Mouse (Mus musculus): Measurements from ENCODE around the gene Farsa. TPM values are rescaled to one million over a fixed set of nuclear protein-coding genes. Genes with fewer than 3 reads are reported as not detected.

Gene Farsa
- total RNA-seq (2023), result 10 to 100 TPM; 77.3 to 81.2 TPM

GRCm38 (mm10) chr8:84856864-84857441 is at the start of gene Farsa:
Farsa (plus strand) TSS chr8:84856989.

GRCm38 (mm10) chr8:84822723-84823122 is 34.1 kb upstream of the Farsa start, which contains the start of gene Dand5:
Dand5 (minus strand) TSS chr8:84822823.

GRCm38 (mm10) chr8:84831490-84831889 is 25.3 kb upstream of the Farsa start, which contains the start of gene Gadd45gip1:
Gadd45gip1 (plus strand) TSS chr8:84831522.

DNA sequence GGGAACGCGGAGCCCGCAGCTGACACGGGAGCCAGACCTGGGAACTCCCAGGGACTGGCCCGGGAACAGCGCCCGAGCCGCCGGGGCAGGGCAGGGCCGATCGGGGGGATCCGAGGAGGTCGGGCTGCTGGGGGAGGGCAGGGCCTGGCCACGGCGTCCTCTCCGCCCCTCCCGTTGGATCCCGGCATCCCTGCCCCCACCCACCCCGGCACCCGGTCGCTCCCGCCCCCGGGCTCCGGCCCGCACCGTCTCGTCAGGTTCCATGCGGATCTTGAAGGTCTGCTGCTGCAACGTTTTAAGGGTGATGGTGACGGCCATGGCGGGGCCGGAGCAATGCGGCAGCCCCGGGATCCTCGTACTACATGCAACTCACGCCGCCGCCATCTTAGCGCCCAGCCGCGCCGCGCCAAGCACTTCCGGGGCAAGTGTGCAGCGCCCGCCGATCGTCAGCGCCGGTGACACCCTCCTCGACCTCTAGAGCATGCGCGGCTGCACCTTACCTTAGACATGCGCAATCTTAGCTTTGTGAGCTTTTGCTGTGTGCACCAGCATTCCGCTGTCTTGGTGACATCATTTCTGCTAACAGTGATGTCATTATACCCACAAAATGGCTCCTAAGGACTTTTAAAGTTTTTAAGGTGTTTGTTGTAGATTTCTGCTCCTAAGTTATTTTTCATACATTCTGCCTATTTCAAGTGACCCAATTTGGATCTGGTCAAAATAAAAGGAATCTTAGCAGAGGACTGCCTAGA is 16.4 kb upstream of the Farsa start, which contains the start of gene Rad23a:
Rad23a (minus strand) TSS at position 418 of the 752 bp plus-strand sequence.

GRCm38 (mm10) chr8:84846722-84847572 is 9.8 kb upstream of the Farsa start, which contains the start of gene Calr:
Calr (minus strand) TSS chr8:84846934.

DNA sequence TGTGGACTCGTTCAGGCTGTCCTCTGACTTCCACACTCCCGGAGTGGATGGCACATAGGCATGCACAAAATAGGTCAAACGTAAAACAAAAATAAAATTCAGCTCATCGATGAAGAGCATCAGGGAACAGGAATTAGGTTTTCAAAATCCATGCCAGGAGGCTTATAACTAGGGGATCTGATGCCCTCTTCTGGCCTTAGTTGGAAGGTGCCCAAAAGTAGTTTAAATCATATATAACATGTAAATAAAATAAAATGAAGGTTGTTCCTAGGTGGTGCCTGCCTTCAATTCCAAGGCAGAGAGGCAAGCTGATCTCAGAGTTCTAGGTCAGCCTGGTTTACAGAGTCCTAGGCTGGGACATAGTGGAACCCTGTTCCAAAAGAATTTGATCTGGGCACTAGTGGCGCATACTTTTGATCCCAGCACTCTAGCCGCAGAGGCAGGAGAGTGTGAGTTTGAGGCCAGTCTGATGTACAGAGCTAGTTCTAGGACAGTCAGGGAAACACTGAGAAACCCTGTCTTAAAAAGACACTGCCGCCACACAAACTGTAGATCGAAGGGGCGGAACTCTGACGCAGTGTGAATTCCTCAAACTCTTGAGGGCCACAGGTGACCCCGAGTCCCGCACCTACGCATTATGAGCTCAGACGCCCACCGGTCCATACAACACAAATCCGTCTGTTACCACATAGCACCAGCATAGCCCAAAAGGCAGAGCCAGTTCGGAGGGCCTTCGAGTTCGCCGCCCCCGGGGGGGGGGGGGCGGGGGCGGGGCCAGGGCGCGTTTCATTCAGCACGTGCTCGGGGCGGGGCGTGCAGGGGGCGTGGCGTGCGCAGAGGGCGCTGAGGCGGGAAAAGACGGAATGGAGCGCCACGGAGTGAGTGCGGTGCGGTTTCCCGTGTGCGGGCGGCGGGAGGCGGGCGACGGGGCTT is 14.9 kb downstream of the Farsa start, which contains the start of gene Syce2:
Syce2 (plus strand) TSS at position 736 of the 933 bp plus-strand sequence.

GRCm38 (mm10) chr8:84893709-84894134 is 36.9 kb downstream of the Farsa start, which contains the start of gene Gcdh:
Gcdh (minus strand) TSS chr8:84893921.

GRCm38 (mm10) chr8:84901752-84902151 is 45.0 kb downstream of the Farsa start, which contains the start of gene Klf1:
Klf1 (plus strand) TSS chr8:84901928.

DNA sequence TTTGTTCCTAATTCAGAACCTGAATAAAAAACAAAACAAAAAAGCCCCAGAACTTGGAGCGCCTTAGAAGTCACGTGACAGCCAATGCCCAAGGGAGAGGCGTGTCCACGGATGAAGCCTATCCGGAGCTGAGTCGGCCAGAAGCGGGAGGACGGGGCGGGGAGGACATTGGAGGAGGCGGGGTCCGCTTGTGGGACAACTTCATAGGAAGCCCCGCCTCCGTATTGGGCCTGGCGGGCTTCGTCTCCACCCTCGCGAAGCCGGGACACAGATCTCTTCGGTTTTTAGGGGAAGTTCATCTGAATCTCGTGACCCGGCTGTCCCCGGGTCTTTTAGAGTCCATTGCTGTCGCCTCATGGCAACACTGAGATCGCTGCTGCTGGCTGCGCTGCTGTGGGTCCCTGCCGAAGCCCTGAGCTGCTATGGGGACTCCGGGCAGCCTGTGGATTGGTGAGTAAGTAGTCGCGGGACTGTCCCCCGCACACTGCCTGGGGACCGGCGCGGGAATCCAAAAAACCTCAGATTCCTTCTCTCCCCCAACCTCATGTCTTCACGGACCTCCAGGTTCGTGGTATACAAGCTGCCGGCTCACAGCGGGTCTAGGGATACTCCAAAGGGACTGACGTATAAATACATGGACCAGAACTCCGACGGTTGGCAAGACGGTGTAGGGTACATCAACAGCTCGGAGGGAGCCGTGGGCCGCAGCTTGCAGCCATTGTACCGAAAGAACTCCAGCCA is 51.8 kb downstream of the Farsa start, which contains the start of gene Dnase2a:
Dnase2a (plus strand) TSS at position 140 of the 741 bp plus-strand sequence.

Other genes starting within 250 kb of the Farsa start
- gene Ier2, start 194.1 kb upstream of the Farsa start, total RNA-seq (2023), result 100 to 1,000 TPM; 226 to 246 TPM
- gene Trmt1, start 170.7 kb upstream of the Farsa start, total RNA-seq (2023), result 100 to 1,000 TPM; 187 to 197 TPM
- gene Nacc1, start 169.1 kb upstream of the Farsa start, total RNA-seq (2023), result 10 to 100 TPM; 60.9 to 61.2 TPM
- 100 to 1,000 TPM; 121 to 155 TPM for gene Lyl1, start 155.5 kb upstream of the Farsa start, total RNA-seq (2023)
- gene G430095P16Rik, start 134.0 kb upstream of the Farsa start, total RNA-seq (2023), result not detected
- 1 to 10 TPM; 2.1 to 3.5 TPM for gene Nfix, start 56.6 kb upstream of the Farsa start, total RNA-seq (2023)
- 1 to 10 TPM; 3.7 TPM for gene Dand5, start 34.2 kb upstream of the Farsa start, total RNA-seq (2023)
- 10 to 100 TPM; 11.6 to 15.1 TPM for gene Gadd45gip1, start 25.5 kb upstream of the Farsa start, total RNA-seq (2023)
- gene Rad23a, start 16.3 kb upstream of the Farsa start, total RNA-seq (2023), result 10 to 100 TPM; 50.4 to 66.1 TPM
- 100 to 1,000 TPM; 565 to 613 TPM for gene Calr, start 10.1 kb upstream of the Farsa start, total RNA-seq (2023)
- 1 to 10 TPM; 5.8 to 8.6 TPM for gene Syce2, start 15.1 kb downstream of the Farsa start, total RNA-seq (2023)
- 10 to 100 TPM; 22.0 to 32.9 TPM for gene Gcdh, start 36.9 kb downstream of the Farsa start, total RNA-seq (2023)
- not detected for gene Klf1, start 44.9 kb downstream of the Farsa start, total RNA-seq (2023)
- 10 to 100 TPM; 62.8 to 69.8 TPM for gene Dnase2a, start 51.6 kb downstream of the Farsa start, total RNA-seq (2023)
- under 1 TPM; 0.30 to 0.32 TPM for gene Mast1, start 80.4 kb downstream of the Farsa start, total RNA-seq (2023)
- not detected for gene Rtbdn, start 90.0 kb downstream of the Farsa start, total RNA-seq (2023)
- gene Gm49661, start 112.4 kb downstream of the Farsa start, total RNA-seq (2023), result not detected
- 10 to 100 TPM; 49.2 to 58.7 TPM for gene Prdx2, start 112.6 kb downstream of the Farsa start, total RNA-seq (2023)
- 10 to 100 TPM; 35.8 to 48.7 TPM for gene Rnaseh2a, start 112.8 kb downstream of the Farsa start, total RNA-seq (2023)
- gene Junb, start 121.7 kb downstream of the Farsa start, total RNA-seq (2023), result 1,000 to 10,000 TPM in 1 of 2 experiments, 100 to 1,000 TPM in 1; 703 to 1,140 TPM
- gene Hook2, start 133.6 kb downstream of the Farsa start, total RNA-seq (2023), result 1 to 10 TPM; 6.2 to 7.5 TPM
- not detected for gene Best2, start 157.5 kb downstream of the Farsa start, total RNA-seq (2023)
- gene Asna1, start 168.3 kb downstream of the Farsa start, total RNA-seq (2023), result 10 to 100 TPM; 74.7 to 77.8 TPM
- gene Trir, start 169.8 kb downstream of the Farsa start, total RNA-seq (2023), result 100 to 1,000 TPM; 207 to 213 TPM
- 10 to 100 TPM; 43.3 to 52.5 TPM for gene Tnpo2, start 179.9 kb downstream of the Farsa start, total RNA-seq (2023)
- gene Fbxw9, start 203.1 kb downstream of the Farsa start, total RNA-seq (2023), result 10 to 100 TPM; 12.4 to 17.5 TPM
- gene Gm5741, start 211.0 kb downstream of the Farsa start, total RNA-seq (2023), result not detected
- gene Dhps, start 214.8 kb downstream of the Farsa start, total RNA-seq (2023), result 100 to 1,000 TPM; 112 to 143 TPM
- gene Wdr83os, start 223.8 kb downstream of the Farsa start, total RNA-seq (2023), result 10 to 100 TPM; 43.3 to 49.1 TPM
- 10 to 100 TPM; 15.8 to 22.6 TPM for gene Wdr83, start 224.3 kb downstream of the Farsa start, total RNA-seq (2023)
- 100 to 1,000 TPM; 166 to 174 TPM for gene Man2b1, start 226.3 kb downstream of the Farsa start, total RNA-seq (2023)

Measured in B cell, adult 67 days (primary cell).